Mouse (Mus musculus) megakaryocyte, embryonic 14.5 days (primary cell): ENCODE measurements at regions not wholly inside any gene's neighbourhood (a gene's known extent, or its start where the extent isn't known, plus 50 kb on each side); places are given as distances from the start of the nearest gene placed in this dataset.

Experiments used
- FLI1 ChIP-seq: IDR thresholded peaks from 2 replicates; pipeline ENCODE4 v1.6.1; 2012; ENCODE audit warnings: low read length, inconsistent platforms, mixed read lengths
- GATA1 ChIP-seq: IDR thresholded peaks from 3 replicates; pipeline ENCODE4 v1.6.1; 2012; ENCODE audit warnings: mixed read lengths, low read length, inconsistent platforms, borderline replicate concordance

DNA sequence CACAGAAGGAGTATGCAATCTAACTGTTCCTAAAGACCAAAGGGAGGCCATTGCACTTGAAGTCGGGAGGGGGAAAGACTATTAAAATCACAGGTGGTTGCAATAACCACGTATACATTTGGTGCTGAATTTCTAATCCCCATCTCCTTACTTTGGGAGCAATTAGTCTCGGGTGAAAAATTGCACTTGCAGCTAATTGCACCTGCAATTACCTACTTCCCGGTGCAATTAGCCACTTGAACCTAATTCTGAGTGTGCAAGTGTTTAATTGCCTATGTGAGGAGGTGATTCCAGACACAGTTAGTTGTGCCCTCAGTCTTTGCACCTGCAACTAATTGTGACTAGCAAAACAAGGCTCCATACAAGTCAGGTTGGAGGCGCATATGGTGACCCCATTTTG, 442.1 kb upstream of the Smim15 start:
- TF ChIP-seq GATA1, result no peak
- no peak for TF ChIP-seq FLI1
